Mouse (Mus musculus) heart, embryonic 12.5 days (tissue): Measurements from ENCODE around the gene Kdf1. TPM values are rescaled to one million over a fixed set of nuclear protein-coding genes. Genes with fewer than 3 reads are reported as not detected.

Experiments used
- ATAC-seq: fragments of 200-750 bp; cut with Nextera tagmentation; 2 replicates; pipeline ENCODE4 v1.8.0; 2017; ENCODE audit warnings: moderate TSS enrichment, moderate library complexity; ENCODE audit not compliant: insufficient number of reproducible peaks, low FRiP score
- H3K27ac ChIP-seq: fragments of 300-500 bp; sonication (generic); 2 replicates; pipeline ENCODE4 v1.5.1; 2016; ENCODE audit warnings: mild to moderate bottlenecking, moderate library complexity; ENCODE audit not compliant: poor library complexity, severe bottlenecking
- H3K27me3 ChIP-seq: fragments of 300-500 bp; sonication (generic); replicated peaks from 2 replicates; pipeline ENCODE4 v1.6.1; 2016; ENCODE audit warnings: mild to moderate bottlenecking, moderate library complexity
- H3K36me3 ChIP-seq: fragments of 300-500 bp; sonication (generic); 2 replicates; pipeline ENCODE4 v1.6.1; 2016; ENCODE audit warnings: mild to moderate bottlenecking, moderate library complexity
- H3K4me1 ChIP-seq: fragments of 300-500 bp; sonication (generic); replicated peaks from 2 replicates; pipeline ENCODE4 v1.6.1; 2016; ENCODE audit warnings: mild to moderate bottlenecking
- H3K4me2 ChIP-seq: fragments of 300-500 bp; sonication (generic); 2 replicates; pipeline ENCODE4 v1.6.1; 2016; ENCODE audit warnings: mild to moderate bottlenecking, moderate library complexity
- H3K4me3 ChIP-seq: fragments of 300-500 bp; sonication (generic); 2 replicates; pipeline ENCODE4 v1.5.1; 2016; ENCODE audit warnings: mild to moderate bottlenecking
- H3K9ac ChIP-seq: fragments of 300-500 bp; sonication (generic); 2 replicates; pipeline ENCODE4 v1.6.1; 2016; ENCODE audit warnings: mild to moderate bottlenecking, moderate library complexity
- H3K9me3 ChIP-seq: fragments of 300-500 bp; sonication (generic); replicated peaks from 2 replicates; pipeline ENCODE4 v1.6.1; 2016; ENCODE audit warnings: mild to moderate bottlenecking, moderate library complexity
- WGBS: fragments of 180-500 bp; shearing (Covaris S2); methylation state at CpG from one replicate; pipeline ENCODE4 v1.1.7; 2016; 5-methylcytosine and 5-hydroxymethylcytosine counted together
- polyA plus RNA-seq: library from polyadenylated mRNA; unstranded; fragments of >200 nt; fragmentation: Nextera tagmentation; extraction: Ambion mirVana; gene quantifications from 2 replicates; pipeline ENCODE4 v1.2.1, GENCODE M21; 2016

Gene Kdf1
- polyA plus RNA-seq, 1 experiment from 2014 or later, result 0.42 TPM

DNA sequence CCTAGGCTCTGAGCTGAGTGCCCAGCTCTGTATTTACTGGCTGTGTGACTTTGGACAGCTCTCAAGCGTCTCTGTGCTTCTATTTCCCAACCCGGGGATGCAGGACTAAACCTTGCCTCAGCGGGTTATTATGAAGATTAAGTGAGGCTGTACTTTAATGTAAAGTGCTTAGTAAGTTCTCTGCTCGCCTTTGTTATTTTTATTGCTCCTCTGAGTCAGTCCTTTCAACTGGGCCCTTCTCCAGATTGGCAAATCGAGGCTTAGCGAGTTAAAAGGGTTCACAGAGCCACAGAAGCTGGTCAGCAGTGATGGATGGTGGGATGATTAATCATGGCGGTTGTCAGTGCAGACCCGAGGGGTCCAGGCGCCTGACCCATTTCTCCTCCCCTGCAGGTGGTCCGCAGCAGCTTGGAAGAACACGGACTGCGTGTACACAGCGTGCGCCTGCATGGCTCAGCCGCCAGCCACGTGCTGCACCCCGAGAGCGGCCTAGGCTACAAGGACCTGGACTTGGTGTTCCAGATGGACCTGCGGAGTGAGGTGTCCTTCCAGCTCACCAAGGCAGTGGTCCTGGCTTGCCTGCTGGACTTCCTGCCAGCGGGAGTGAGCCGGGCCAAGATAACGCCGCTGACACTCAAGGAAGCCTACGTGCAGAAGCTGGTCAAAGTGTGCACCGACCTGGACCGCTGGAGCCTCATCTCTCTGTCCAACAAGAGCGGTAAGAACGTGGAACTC, 32.9 kb upstream of the Kdf1 start:
- 80% methylated on average over 28 of the region's 28 CpGs for WGBS
- H3K4me1 ChIP-seq, result peaks cover 25% of the 10 kb centered on the region
- ATAC-seq, result no peak

DNA sequence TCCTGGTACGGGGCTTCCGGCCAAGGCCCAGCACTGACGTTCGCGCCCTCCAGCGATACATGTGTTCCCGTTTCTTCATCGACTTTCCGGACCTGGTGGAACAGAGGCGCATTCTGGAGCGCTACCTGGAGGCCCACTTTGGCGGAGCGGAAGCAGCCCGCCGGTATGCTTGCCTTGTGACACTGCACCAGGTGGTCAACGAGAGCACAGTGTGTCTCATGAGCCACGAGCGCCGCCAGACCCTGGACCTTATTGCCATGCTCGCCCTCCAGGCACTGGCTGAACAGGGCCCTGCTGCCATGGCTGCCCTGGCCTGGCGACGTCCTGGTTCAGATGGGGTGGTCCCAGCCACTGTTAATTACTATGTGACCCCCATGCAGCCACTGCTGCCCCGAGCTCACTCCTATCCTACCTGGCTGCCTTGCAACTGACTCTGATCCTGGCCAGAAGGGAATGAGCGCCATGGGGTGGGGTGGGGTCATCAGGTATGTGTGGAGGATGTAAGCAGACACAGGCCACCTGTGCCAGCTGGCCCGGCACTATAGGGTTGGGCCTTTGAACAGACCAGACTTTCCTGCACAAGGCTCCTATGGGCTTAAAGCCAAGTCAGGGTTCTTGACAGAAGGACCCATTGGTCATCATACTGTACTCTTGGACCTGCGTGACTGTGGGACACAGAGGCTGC, 31.9 kb upstream of the Kdf1 start:
- Histone ChIP-seq H3K27ac (no peak overlapping the region), H3K4me2 (no peak overlapping the region), H3K9me3 (no peaks in the 10 kb centered on the region), H3K4me1 (peaks cover 29% of the 10 kb centered on the region), H3K27me3 (peaks cover 22% of the 10 kb centered on the region), H3K4me3 (no peak overlapping the region), H3K9ac (no peak overlapping the region), H3K36me3 (no peaks in the 10 kb centered on the region)
- WGBS, result 94% methylated on average over 26 of the region's 26 CpGs
- ATAC-seq, result no peak

More for the DNA sequence above, 32.9 kb upstream of the Kdf1 start:
- no peak overlapping the region for H3K4me2 ChIP-seq
- H3K27ac ChIP-seq, result no peak overlapping the region
- H3K36me3 ChIP-seq, result no peaks in the 10 kb centered on the region
- no peaks in the 10 kb centered on the region for H3K9me3 ChIP-seq
- peaks cover 30% of the 10 kb centered on the region for H3K27me3 ChIP-seq
- H3K9ac ChIP-seq, result no peak overlapping the region
- no peak overlapping the region for H3K4me3 ChIP-seq

DNA sequence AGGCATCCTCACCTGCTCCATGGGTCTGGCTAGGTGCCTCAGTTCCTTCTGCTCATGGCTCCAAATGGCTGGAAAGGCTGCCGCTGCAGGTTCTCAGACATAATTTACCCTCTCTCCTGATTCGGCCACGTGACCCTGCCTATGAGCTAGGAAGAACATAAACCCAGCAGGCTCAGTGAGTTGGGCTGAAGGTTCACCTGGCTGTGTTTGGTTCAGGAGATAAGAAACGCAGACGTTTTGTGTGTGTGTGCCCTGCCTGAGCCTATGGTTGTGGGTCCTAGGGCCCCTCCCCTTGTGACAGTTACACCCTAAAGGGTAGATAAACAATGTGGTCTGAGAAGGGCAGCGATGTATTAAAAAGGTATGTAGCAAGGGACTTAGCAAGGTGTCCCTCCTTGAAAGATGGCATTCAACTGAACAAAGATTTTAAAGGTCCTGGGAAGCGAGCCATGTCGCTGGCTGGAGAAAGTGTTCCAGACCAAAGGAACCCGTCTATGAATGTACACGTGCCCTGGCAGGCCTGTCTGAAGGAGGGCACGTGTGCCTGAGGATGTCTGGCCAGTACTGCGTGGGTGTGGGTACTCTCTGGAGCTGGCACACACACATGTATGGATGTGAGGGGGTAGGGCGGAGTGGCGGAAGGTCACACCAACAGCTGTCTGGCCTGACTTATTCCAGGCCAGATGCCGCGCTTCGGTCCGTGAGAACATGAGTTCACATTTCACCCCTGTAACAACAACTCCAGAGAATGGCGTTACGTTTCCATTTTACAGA, 30.0 kb upstream of the Kdf1 start:
- no peak for ATAC-seq
- peaks cover 14% of the 10 kb centered on the region; the same call in 1 of the 2 replicates for H3K27me3 ChIP-seq
- no peak overlapping the region for H3K9ac ChIP-seq
- no peaks in the 10 kb centered on the region for H3K36me3 ChIP-seq
- no peak overlapping the region for H3K4me2 ChIP-seq
- H3K4me1 ChIP-seq, result peaks cover 38% of the 10 kb centered on the region
- H3K9me3 ChIP-seq, result no peaks in the 10 kb centered on the region
- 81% methylated on average over 20 of the region's 20 CpGs for WGBS
- H3K4me3 ChIP-seq, result no peak overlapping the region
- H3K27ac ChIP-seq, result no peak overlapping the region

DNA sequence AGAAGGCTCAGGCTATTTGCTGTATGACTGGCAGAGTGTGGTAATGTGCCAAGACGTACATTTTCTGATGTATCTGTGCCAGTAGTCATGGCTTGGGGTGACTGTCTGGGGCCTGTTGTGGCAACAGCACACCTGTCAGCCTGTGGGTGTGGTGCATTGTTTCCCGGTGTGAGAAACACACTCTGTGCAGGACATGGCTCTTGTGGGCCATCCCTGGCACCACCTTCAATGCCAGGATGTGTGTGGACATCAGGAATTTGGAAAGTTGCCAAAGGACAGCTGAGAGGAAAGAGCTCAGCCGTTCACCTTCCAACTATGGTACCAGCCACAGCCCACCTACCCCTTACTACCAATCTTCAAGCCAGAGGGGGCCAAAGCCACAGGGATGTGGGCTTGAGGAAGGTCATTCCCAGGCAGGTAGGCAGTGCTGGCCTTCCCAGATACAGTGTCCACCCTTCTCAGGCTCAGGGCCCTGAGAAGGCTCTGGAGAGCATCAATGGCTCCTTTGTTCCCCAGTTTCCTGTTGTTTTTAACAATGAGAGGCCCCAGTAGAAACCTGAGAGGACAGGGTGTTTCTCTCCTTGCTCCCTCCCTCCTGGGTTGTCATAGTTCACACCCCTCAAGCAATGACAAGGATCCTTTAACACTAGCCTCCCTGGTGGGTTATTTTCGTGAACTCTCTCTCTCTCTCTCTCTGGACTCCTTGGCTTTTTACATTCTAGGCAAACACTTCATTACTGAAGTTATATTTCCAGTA, 29.1 kb upstream of the Kdf1 start:
- H3K36me3 ChIP-seq, result no peaks in the 10 kb centered on the region
- H3K27ac ChIP-seq, result 0 out of 2 replicates have a peak overlapping the region, but pooled peaks have one; percentile 28
- WGBS, result 49% methylated on average over 4 of the region's 4 CpGs
- no peak overlapping the region for H3K4me2 ChIP-seq
- peaks cover 30% of the 10 kb centered on the region for H3K4me1 ChIP-seq
- ATAC-seq, result no peak
- no peak overlapping the region for H3K9ac ChIP-seq
- H3K27me3 ChIP-seq, result peaks cover 12% of the 10 kb centered on the region
- H3K9me3 ChIP-seq, result no peaks in the 10 kb centered on the region
- no peak overlapping the region for H3K4me3 ChIP-seq

DNA sequence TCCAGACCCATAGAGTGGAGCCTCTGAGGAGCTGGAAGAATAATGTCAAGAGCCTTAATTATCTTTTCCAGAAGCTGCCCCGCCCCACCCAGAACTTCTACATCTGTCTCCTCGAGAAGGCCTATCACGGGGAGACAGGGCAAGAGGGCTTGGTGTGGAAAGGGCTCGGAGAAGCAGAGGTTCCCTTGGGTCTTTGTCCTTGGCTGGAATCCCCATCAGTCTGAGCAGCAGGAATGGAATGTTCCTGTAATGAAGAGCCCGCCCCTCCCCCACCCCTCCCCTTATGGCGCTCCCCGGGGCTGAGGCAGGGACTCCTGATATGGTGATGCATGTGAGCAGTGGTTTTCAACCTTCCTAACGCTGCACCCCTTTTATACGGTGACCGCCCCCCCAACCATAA, 27.0 kb upstream of the Kdf1 start:
- no peak overlapping the region for H3K4me3 ChIP-seq
- H3K27me3 ChIP-seq, result peaks cover 25% of the 10 kb centered on the region
- peak; percentile 3; the same call in 1 of the 2 replicates for ATAC-seq
- H3K9me3 ChIP-seq, result no peaks in the 10 kb centered on the region
- 19% methylated on average over 10 of the region's 10 CpGs for WGBS
- H3K36me3 ChIP-seq, result no peaks in the 10 kb centered on the region
- H3K9ac ChIP-seq, result no peak overlapping the region
- no peak overlapping the region for H3K27ac ChIP-seq
- H3K4me1 ChIP-seq, result peaks cover 29% of the 10 kb centered on the region
- H3K4me2 ChIP-seq, result peak overlapping the region; percentile 35

DNA sequence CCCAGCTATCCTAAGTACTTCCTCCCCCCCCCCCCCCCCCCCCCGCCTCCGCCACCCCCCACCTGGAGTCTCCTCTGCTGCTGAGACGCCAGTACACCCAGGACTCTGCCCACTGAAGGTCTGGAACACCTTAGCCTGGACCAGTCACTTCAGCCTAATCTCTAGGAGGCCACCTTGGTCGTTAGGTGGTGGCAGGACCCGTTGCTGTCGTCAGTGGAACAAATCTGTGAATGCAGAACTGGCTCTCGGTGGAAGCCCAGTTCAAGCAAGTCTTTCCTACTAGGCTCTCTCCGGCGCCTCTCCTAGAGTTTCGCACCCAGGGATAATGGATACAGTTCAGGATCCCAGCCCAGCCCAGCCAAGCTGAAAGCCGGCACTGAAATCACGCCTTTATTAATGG, 24.9 kb upstream of the Kdf1 start:
- H3K36me3 ChIP-seq, result no peaks in the 10 kb centered on the region
- no peaks in the 10 kb centered on the region for H3K9me3 ChIP-seq
- peak overlapping the region; percentile 38 for H3K4me3 ChIP-seq
- no peak for ATAC-seq
- peak overlapping the region; percentile 49 for H3K9ac ChIP-seq
- H3K27me3 ChIP-seq, result peaks cover 46% of the 10 kb centered on the region
- H3K4me2 ChIP-seq, result peak overlapping the region; percentile 71
- 18% methylated on average over 10 of the region's 12 CpGs for WGBS
- H3K4me1 ChIP-seq, result peaks cover 42% of the 10 kb centered on the region
- no peak overlapping the region for H3K27ac ChIP-seq

DNA sequence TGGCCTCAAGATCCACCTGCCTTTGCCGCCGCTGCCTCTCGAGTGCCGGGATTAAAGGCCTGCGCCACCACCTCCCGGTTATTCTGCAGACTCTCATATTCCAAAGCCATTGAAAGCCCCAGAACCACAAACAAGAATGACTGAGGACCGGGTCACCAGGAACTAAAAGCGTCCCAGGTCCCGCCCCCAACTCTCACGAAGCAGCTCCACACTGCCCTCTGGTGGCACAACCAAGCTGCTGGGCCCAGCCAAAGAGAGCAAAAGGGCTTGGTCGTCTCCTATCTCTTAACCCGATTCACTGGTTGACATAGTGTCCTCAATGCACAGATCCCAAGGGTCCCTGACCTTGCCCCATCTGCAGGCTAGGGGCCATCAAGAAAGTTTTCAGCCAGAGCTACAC, 24.3 kb upstream of the Kdf1 start:
- under 1% methylated on average over 12 of the region's 12 CpGs for WGBS
- peaks cover 51% of the 10 kb centered on the region for H3K27me3 ChIP-seq
- ATAC-seq, result no peak
- H3K4me2 ChIP-seq, result peak overlapping the region; percentile 71
- peak overlapping the region; percentile 49 for H3K9ac ChIP-seq
- peaks cover 43% of the 10 kb centered on the region for H3K4me1 ChIP-seq
- no peaks in the 10 kb centered on the region for H3K36me3 ChIP-seq
- H3K4me3 ChIP-seq, result peak overlapping the region; percentile 38
- H3K27ac ChIP-seq, result no peak overlapping the region
- H3K9me3 ChIP-seq, result no peaks in the 10 kb centered on the region

DNA sequence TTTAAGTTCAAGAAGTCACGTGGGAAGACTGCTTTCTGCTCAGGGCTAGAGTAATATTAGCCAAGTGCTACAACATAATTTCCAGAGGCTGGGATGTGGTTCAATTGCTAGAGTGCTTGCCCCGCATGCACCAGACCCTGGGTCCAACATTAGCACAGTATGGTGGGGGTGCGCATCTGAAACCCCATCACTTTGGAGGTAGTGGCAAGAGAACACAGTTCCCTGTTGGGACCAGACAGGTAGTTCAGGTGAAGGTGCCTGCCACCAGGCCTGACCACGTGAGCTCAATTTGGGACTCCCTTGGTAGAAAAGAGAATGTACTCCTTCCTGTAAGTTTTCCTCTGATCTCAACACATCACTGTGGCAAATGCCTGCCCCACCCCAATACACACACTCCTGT, 23.9 kb upstream of the Kdf1 start:
- ATAC-seq, result no peak
- no peak overlapping the region for H3K9ac ChIP-seq

DNA sequence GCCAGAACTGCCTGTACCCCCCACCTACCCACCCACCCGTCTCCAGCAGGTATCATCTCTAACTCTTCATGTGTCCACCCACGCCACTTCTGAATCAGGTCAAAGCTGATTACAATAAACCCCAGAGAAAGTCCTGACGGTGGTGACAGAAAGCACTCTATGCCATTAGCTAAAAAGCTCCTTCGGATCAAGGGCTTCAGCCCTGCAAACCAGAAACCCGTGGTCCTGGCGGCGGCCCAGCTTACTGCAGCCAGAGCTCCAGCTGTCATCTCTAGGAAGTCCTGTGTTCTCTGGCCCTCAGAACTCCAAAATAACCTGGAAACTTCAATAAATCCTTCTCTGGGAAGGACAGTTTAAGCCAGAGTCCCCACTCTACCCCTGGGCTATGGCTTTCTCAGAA, 23.1 kb upstream of the Kdf1 start:
- Histone ChIP-seq H3K27ac (no peak overlapping the region), H3K4me1 (peaks cover 38% of the 10 kb centered on the region), H3K4me3 (no peak overlapping the region), H3K4me2 (no peak overlapping the region), H3K9me3 (no peaks in the 10 kb centered on the region), H3K36me3 (no peaks in the 10 kb centered on the region), H3K9ac (no peak overlapping the region), H3K27me3 (peaks cover 64% of the 10 kb centered on the region)
- no peak for ATAC-seq
- WGBS, result 21% methylated on average over 7 of the region's 7 CpGs

More for the DNA sequence above, 23.9 kb upstream of the Kdf1 start:
- no peak overlapping the region for H3K27ac ChIP-seq
- no peaks in the 10 kb centered on the region for H3K9me3 ChIP-seq
- no peak overlapping the region for H3K4me3 ChIP-seq
- H3K27me3 ChIP-seq, result peaks cover 55% of the 10 kb centered on the region
- H3K4me1 ChIP-seq, result peaks cover 38% of the 10 kb centered on the region
- no peaks in the 10 kb centered on the region for H3K36me3 ChIP-seq
- 71% methylated on average over 4 of the region's 4 CpGs for WGBS
- no peak overlapping the region for H3K4me2 ChIP-seq

DNA sequence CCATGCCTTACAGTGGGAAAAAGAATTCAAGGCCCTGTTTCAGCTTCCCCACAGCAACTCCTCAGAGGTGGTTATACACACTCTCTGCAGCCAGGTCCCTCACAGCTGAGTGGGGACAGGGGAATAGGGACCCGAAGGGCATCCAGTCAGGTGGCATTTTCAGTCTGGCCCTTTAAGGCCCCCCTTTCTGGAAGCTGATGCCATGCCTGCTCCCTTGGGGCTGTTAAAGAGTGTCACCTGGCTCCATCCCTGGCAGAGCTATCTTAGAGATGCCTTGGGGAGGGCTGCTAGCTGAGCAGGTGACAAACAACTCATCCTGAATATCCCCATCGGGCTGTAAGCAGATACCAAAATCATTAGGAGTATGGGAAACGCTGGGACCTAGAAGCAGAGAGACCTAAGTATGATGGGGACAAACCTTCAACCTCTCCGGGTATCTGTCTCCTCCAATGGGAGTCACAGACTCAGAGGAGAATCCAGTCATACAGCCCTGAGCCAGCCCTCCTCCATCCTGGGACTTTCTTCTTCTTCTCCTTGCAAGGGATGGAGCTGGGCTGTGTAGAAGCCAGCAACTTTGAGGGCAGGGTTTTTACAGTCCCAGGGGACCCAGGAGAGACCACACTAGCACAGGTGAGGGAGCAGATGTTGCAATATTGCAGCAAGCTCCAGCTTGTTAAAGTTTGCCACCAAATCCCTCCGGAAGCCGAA, 21.9 kb upstream of the Kdf1 start:
- H3K4me3 ChIP-seq, result peak overlapping the region; percentile 64; the same call in 1 of the 2 replicates
- H3K9ac ChIP-seq, result no peak overlapping the region
- WGBS, result 26% methylated on average over 6 of the region's 6 CpGs
- H3K4me1 ChIP-seq, result peaks cover 27% of the 10 kb centered on the region
- no peak for ATAC-seq
- no peak overlapping the region for H3K27ac ChIP-seq
- peaks cover 76% of the 10 kb centered on the region for H3K27me3 ChIP-seq
- H3K36me3 ChIP-seq, result no peaks in the 10 kb centered on the region
- H3K9me3 ChIP-seq, result no peaks in the 10 kb centered on the region
- peak overlapping the region; percentile 99 for H3K4me2 ChIP-seq
